Mouse (Mus musculus): ENCODE measurements at regions not wholly inside any gene's neighbourhood (a gene's known extent, or its start where the extent isn't known, plus 50 kb on each side); places are given as distances from the start of the nearest gene placed in this dataset.

- Histone ChIP-seq H3K36me3 (ENCODE audit: control insufficient read depth, insufficient read depth, low read length) (no peaks in the 10 kb centered on the region), H3K9ac (ENCODE audit: low read length) (no peak overlapping the region), H3K27me3 (ENCODE audit: control insufficient read depth, insufficient read depth, low read length) (no peaks in the 10 kb centered on the region), H3K4me3 (replicated peaks; ENCODE audit: low read length) (no peak overlapping the region), H3K4me1 (ENCODE audit: control insufficient read depth, insufficient read depth, low read length) (no peaks in the 10 kb centered on the region), H3K27ac (ENCODE audit: low read length) (no peak overlapping the region), H3K4me2 (ENCODE audit: low read depth, low read length) (no peak overlapping the region), H3K9me3 (replicated peaks; ENCODE audit: control insufficient read depth, low read length) (no peaks in the 10 kb centered on the region)
- no peak for ATAC-seq (ENCODE audit: insufficient read depth, low FRiP score)
- WGBS: 72% methylated on average over 3 of the region's 3 CpGs
These were observed 716.8 kb downstream of the Stpg2 start for GRCm38 (mm10) chr3:139922267-139922666.

GRCm38 (mm10) chr3:139933039-139933438 is 727.5 kb downstream of the Stpg2 start:
- no peaks in the 10 kb centered on the region for H3K9me3 ChIP-seq (replicated peaks; ENCODE audit: control insufficient read depth, low read length)
- no peak overlapping the region for H3K9ac ChIP-seq (ENCODE audit: low read length)
- no peak overlapping the region for H3K4me3 ChIP-seq (replicated peaks; ENCODE audit: low read length)
- no peaks in the 10 kb centered on the region for H3K36me3 ChIP-seq (ENCODE audit: control insufficient read depth, insufficient read depth, low read length)
- no peaks in the 10 kb centered on the region for H3K4me1 ChIP-seq (ENCODE audit: control insufficient read depth, insufficient read depth, low read length)
- 81% methylated on average over 4 of the region's 4 CpGs for WGBS
- H3K27ac ChIP-seq (ENCODE audit: low read length): no peak overlapping the region
- no peaks in the 10 kb centered on the region for H3K27me3 ChIP-seq (ENCODE audit: control insufficient read depth, insufficient read depth, low read length)
- H3K4me2 ChIP-seq (ENCODE audit: low read depth, low read length): no peak overlapping the region
- ATAC-seq (ENCODE audit: insufficient read depth, low FRiP score): no peak

- 56% methylated on average over 2 of the region's 2 CpGs for WGBS
- Histone ChIP-seq H3K4me3 (replicated peaks; ENCODE audit: low read length) (no peak overlapping the region), H3K9me3 (replicated peaks; ENCODE audit: control insufficient read depth, low read length) (no peaks in the 10 kb centered on the region), H3K4me2 (ENCODE audit: low read depth, low read length) (no peak overlapping the region), H3K27ac (ENCODE audit: low read length) (no peak overlapping the region), H3K27me3 (ENCODE audit: control insufficient read depth, insufficient read depth, low read length) (no peaks in the 10 kb centered on the region), H3K9ac (ENCODE audit: low read length) (no peak overlapping the region), H3K4me1 (ENCODE audit: control insufficient read depth, insufficient read depth, low read length) (no peaks in the 10 kb centered on the region), H3K36me3 (ENCODE audit: control insufficient read depth, insufficient read depth, low read length) (no peaks in the 10 kb centered on the region)
- no peak for ATAC-seq (ENCODE audit: insufficient read depth, low FRiP score)
These were observed 740.7 kb downstream of the Stpg2 start for GRCm38 (mm10) chr3:139946209-139946608.

- no peak overlapping the region for H3K27ac ChIP-seq (ENCODE audit: low read length)
- no peak overlapping the region for H3K4me3 ChIP-seq (replicated peaks; ENCODE audit: low read length)
- H3K27me3 ChIP-seq (ENCODE audit: control insufficient read depth, insufficient read depth, low read length): no peaks in the 10 kb centered on the region
- no peak overlapping the region for H3K4me2 ChIP-seq (ENCODE audit: low read depth, low read length)
- no peaks in the 10 kb centered on the region for H3K36me3 ChIP-seq (ENCODE audit: control insufficient read depth, insufficient read depth, low read length)
- H3K4me1 ChIP-seq (ENCODE audit: control insufficient read depth, insufficient read depth, low read length): no peaks in the 10 kb centered on the region
- H3K9me3 ChIP-seq (replicated peaks; ENCODE audit: control insufficient read depth, low read length): no peaks in the 10 kb centered on the region
- no peak for ATAC-seq (ENCODE audit: insufficient read depth, low FRiP score)
- 72% methylated on average over 4 of the region's 4 CpGs for WGBS
- no peak overlapping the region for H3K9ac ChIP-seq (ENCODE audit: low read length)
These were observed 741.8 kb downstream of the Stpg2 start for GRCm38 (mm10) chr3:139947247-139947646.

GRCm38 (mm10) chr3:139949096-139949495 is 743.6 kb downstream of the Stpg2 start:
- no peaks in the 10 kb centered on the region for H3K9me3 ChIP-seq (replicated peaks; ENCODE audit: control insufficient read depth, low read length)

GRCm38 (mm10) chr3:139950016-139950705 is 744.7 kb downstream of the Stpg2 start:
- Histone ChIP-seq H3K27me3 (ENCODE audit: control insufficient read depth, insufficient read depth, low read length) (no peaks in the 10 kb centered on the region), H3K36me3 (ENCODE audit: control insufficient read depth, insufficient read depth, low read length) (no peaks in the 10 kb centered on the region), H3K9me3 (replicated peaks; ENCODE audit: control insufficient read depth, low read length) (no peaks in the 10 kb centered on the region), H3K4me2 (ENCODE audit: low read depth, low read length) (no peak overlapping the region), H3K9ac (ENCODE audit: low read length) (no peak overlapping the region), H3K4me3 (replicated peaks; ENCODE audit: low read length) (no peak overlapping the region), H3K27ac (ENCODE audit: low read length) (no peak overlapping the region), H3K4me1 (ENCODE audit: control insufficient read depth, insufficient read depth, low read length) (no peaks in the 10 kb centered on the region)
- no peak for ATAC-seq (ENCODE audit: insufficient read depth, low FRiP score)
- 67% methylated on average over 8 of the region's 8 CpGs for WGBS

More at GRCm38 (mm10) chr3:139949096-139949495, 743.6 kb downstream of the Stpg2 start:
- ATAC-seq (ENCODE audit: insufficient read depth, low FRiP score): no peak
- Histone ChIP-seq H3K36me3 (ENCODE audit: control insufficient read depth, insufficient read depth, low read length) (no peaks in the 10 kb centered on the region), H3K27ac (ENCODE audit: low read length) (no peak overlapping the region), H3K4me1 (ENCODE audit: control insufficient read depth, insufficient read depth, low read length) (no peaks in the 10 kb centered on the region), H3K4me3 (replicated peaks; ENCODE audit: low read length) (no peak overlapping the region), H3K4me2 (ENCODE audit: low read depth, low read length) (no peak overlapping the region), H3K9ac (ENCODE audit: low read length) (no peak overlapping the region), H3K27me3 (ENCODE audit: control insufficient read depth, insufficient read depth, low read length) (no peaks in the 10 kb centered on the region)
- WGBS: 63% methylated on average over 4 of the region's 4 CpGs

- Histone ChIP-seq H3K27ac (ENCODE audit: low read length) (no peak overlapping the region), H3K4me3 (replicated peaks; ENCODE audit: low read length) (no peak overlapping the region), H3K4me2 (ENCODE audit: low read depth, low read length) (no peak overlapping the region), H3K36me3 (ENCODE audit: control insufficient read depth, insufficient read depth, low read length) (no peaks in the 10 kb centered on the region), H3K9ac (ENCODE audit: low read length) (no peak overlapping the region), H3K9me3 (replicated peaks; ENCODE audit: control insufficient read depth, low read length) (no peaks in the 10 kb centered on the region), H3K27me3 (ENCODE audit: control insufficient read depth, insufficient read depth, low read length) (no peaks in the 10 kb centered on the region), H3K4me1 (ENCODE audit: control insufficient read depth, insufficient read depth, low read length) (no peaks in the 10 kb centered on the region)
- WGBS: 76% methylated on average over 8 of the region's 8 CpGs
- ATAC-seq (ENCODE audit: insufficient read depth, low FRiP score): no peak
These were observed 746.0 kb downstream of the Stpg2 start for GRCm38 (mm10) chr3:139951516-139951915.

GRCm38 (mm10) chr3:139978172-139978571 is 772.7 kb downstream of the Stpg2 start:
- no peak overlapping the region for H3K4me2 ChIP-seq (ENCODE audit: low read depth, low read length)
- no peaks in the 10 kb centered on the region for H3K9me3 ChIP-seq (replicated peaks; ENCODE audit: control insufficient read depth, low read length)
- H3K4me1 ChIP-seq (ENCODE audit: control insufficient read depth, insufficient read depth, low read length): no peaks in the 10 kb centered on the region
- ATAC-seq (ENCODE audit: insufficient read depth, low FRiP score): no peak
- 66% methylated on average over 1 of the region's 1 CpGs for WGBS
- H3K36me3 ChIP-seq (ENCODE audit: control insufficient read depth, insufficient read depth, low read length): no peaks in the 10 kb centered on the region
- no peak overlapping the region for H3K4me3 ChIP-seq (replicated peaks; ENCODE audit: low read length)
- H3K27ac ChIP-seq (ENCODE audit: low read length): no peak overlapping the region
- H3K27me3 ChIP-seq (ENCODE audit: control insufficient read depth, insufficient read depth, low read length): no peaks in the 10 kb centered on the region
- H3K9ac ChIP-seq (ENCODE audit: low read length): no peak overlapping the region

GRCm38 (mm10) chr3:139985830-139986481 is 780.5 kb downstream of the Stpg2 start:
- Histone ChIP-seq H3K9ac (ENCODE audit: low read length) (no peak overlapping the region), H3K4me2 (ENCODE audit: low read depth, low read length) (no peak overlapping the region), H3K4me1 (ENCODE audit: control insufficient read depth, insufficient read depth, low read length) (no peaks in the 10 kb centered on the region), H3K27ac (ENCODE audit: low read length) (no peak overlapping the region), H3K27me3 (ENCODE audit: control insufficient read depth, insufficient read depth, low read length) (no peaks in the 10 kb centered on the region), H3K36me3 (ENCODE audit: control insufficient read depth, insufficient read depth, low read length) (no peaks in the 10 kb centered on the region), H3K4me3 (replicated peaks; ENCODE audit: low read length) (no peak overlapping the region), H3K9me3 (replicated peaks; ENCODE audit: control insufficient read depth, low read length) (no peaks in the 10 kb centered on the region)
- ATAC-seq (ENCODE audit: insufficient read depth, low FRiP score): no peak
- 60% methylated on average over 4 of the region's 4 CpGs for WGBS
